Mouse (Mus musculus): ENCODE data around the gene Akna. TPM values are rescaled to one million over a fixed set of nuclear protein-coding genes. Genes with fewer than 3 reads are reported as not detected.

Gene Akna
- total and polyA plus RNA-seq, 3 experiments, result 3.9 to 14.1 TPM; not detected in 1

- H3K4me3 ChIP-seq (ENCODE audit: control insufficient read depth in 1 of 2, insufficient read depth in 1 of 2, low read depth in 2 of 2, low read length in 2 of 2), result no peak overlapping the region
- H3K9ac ChIP-seq (ENCODE audit: control insufficient read depth, low read depth, low read length, poor library complexity, severe bottlenecking), result no peak overlapping the region
- no peak overlapping the region for H3K27ac ChIP-seq (ENCODE audit: control insufficient read depth, low read depth, low read length)
- peaks cover 0 to 16% of the 10 kb centered on the region in 2 experiments; a peak in 3 of 4 replicates for H3K4me1 ChIP-seq (ENCODE audit: control insufficient read depth in 1 of 2, insufficient read depth in 2 of 2, low read length in 2 of 2)
- TF ChIP-seq USF1 (IDR thresholded peaks at IDR 0.05; ENCODE audit: low read depth, low read length), result no peak
- no peak for TF ChIP-seq TCF12 (IDR thresholded peaks at IDR 0.05; ENCODE audit: low read depth, low read length)
- no peak for TF ChIP-seq SIN3A (IDR thresholded peaks at IDR 0.05; ENCODE audit: low read length)
- H3K9me3 ChIP-seq (replicated peaks; ENCODE audit: insufficient read depth, low read length), result no peaks in the 10 kb centered on the region
- no peaks in the 10 kb centered on the region for H3K79me2 ChIP-seq (ENCODE audit: control insufficient read depth, insufficient read depth, low read length, poor library complexity)
- H3K27me3 ChIP-seq (ENCODE audit: control insufficient read depth in 1 of 2, insufficient read depth in 2 of 2, low read length in 2 of 2), result no peaks in the 10 kb centered on the region
- H3K36me3 ChIP-seq (ENCODE audit: control insufficient read depth in 1 of 2, insufficient read depth in 2 of 2, low read length in 2 of 2), result peaks cover 0 to 14% of the 10 kb centered on the region in 2 experiments; a peak in 2 of 4 replicates
- DNase-seq (ENCODE audit: low read depth, low spot score), result no peak
Measured at GRCm38 (mm10) chr4:63375367-63375766, 27.8 kb downstream of the Akna start.

DNA sequence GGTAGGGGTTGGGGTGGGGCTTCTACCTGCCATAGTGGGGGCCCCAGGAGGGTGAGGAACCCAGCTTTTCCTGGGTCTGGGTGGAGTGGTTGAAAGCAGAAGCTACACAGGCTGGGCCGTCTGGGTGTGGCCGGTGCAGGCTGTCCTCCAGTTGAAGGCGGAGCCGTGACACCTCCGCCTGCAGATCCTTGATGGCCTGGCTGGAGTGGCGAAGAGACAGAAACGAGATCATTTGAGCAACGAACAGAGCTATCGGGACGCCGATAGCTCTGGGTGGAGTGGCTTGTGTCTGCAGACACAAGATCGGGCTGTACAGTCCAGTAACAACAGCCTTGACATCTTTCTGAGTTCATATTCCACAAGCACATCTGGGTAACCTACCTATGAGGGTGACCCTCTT, 28.8 kb downstream of the Akna start:
- H3K4me1 ChIP-seq (ENCODE audit: control insufficient read depth in 1 of 2, insufficient read depth in 2 of 2, low read length in 2 of 2), result peaks cover 0 to 16% of the 10 kb centered on the region in 2 experiments; a peak in 3 of 4 replicates
- peak overlapping the region; percentile 64 for H3K27ac ChIP-seq (ENCODE audit: control insufficient read depth, low read depth, low read length)
- H3K9ac ChIP-seq (ENCODE audit: control insufficient read depth, low read depth, low read length, poor library complexity, severe bottlenecking), result peak overlapping the region; percentile 31
- H3K36me3 ChIP-seq (ENCODE audit: control insufficient read depth in 1 of 2, insufficient read depth in 2 of 2, low read length in 2 of 2), result peaks cover 0 to 14% of the 10 kb centered on the region in 2 experiments; a peak in 2 of 4 replicates
- TF ChIP-seq ZKSCAN1 (IDR thresholded peaks at IDR 0.05; ENCODE audit: low read depth, low read length), result no peak
- TF ChIP-seq EP300 (IDR thresholded peaks at IDR 0.05; ENCODE audit: low read depth in 1 of 2, low read length in 2 of 2), result peak in 1 of 2 experiments; percentile 32; a peak in 1 of 4 replicates
- peak in 1 of 2 experiments; percentile 32; a peak in 1 of 4 replicates for TF ChIP-seq POLR2A (IDR thresholded peaks at IDR 0.05; ENCODE audit: control insufficient read depth in 1 of 2, insufficient read depth in 1 of 2, low read depth in 1 of 2, low read length in 2 of 2, poor library complexity in 1 of 2)
- no peaks in the 10 kb centered on the region for H3K9me3 ChIP-seq (replicated peaks; ENCODE audit: insufficient read depth, low read length)
- no peaks in the 10 kb centered on the region for H3K27me3 ChIP-seq (ENCODE audit: control insufficient read depth in 1 of 2, insufficient read depth in 2 of 2, low read length in 2 of 2)
- peak; percentile 81 for DNase-seq (ENCODE audit: low read depth, low spot score)
- H3K4me3 ChIP-seq (ENCODE audit: control insufficient read depth in 1 of 2, insufficient read depth in 1 of 2, low read depth in 2 of 2, low read length in 2 of 2), result 0 out of 4 replicates have a peak overlapping the region, but pooled peaks of 1 of the 2 experiments have one; percentile 2
- H3K79me2 ChIP-seq (ENCODE audit: control insufficient read depth, insufficient read depth, low read length, poor library complexity), result no peaks in the 10 kb centered on the region

DNA sequence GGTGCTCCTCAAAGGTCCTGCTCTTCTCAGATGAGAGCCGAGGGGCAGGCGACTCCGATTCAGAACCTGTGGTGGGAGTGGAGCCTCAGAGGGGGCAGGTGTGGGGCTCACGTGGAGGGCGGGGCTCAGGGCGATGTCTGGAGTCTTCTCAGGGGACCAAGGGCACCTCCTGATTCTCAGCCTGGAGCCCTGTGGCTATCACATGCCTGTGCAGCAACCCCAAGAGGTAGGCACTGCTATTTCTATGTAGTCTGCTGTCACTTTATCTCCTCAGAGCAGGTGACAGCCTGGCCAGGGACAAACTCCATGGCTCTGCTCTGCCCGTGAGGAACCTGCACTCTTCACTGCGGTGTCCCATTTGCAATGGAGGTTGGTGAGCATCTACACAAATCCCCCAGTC, 29.8 kb downstream of the Akna start:
- Histone ChIP-seq H3K9ac (ENCODE audit: control insufficient read depth, low read depth, low read length, poor library complexity, severe bottlenecking) (no peak overlapping the region), H3K9me3 (replicated peaks; ENCODE audit: insufficient read depth, low read length) (no peaks in the 10 kb centered on the region), H3K27ac (ENCODE audit: control insufficient read depth, low read depth, low read length) (no peak overlapping the region), H3K4me1 (ENCODE audit: control insufficient read depth in 1 of 2, insufficient read depth in 2 of 2, low read length in 2 of 2) (peaks cover 0 to 16% of the 10 kb centered on the region in 2 experiments; a peak in 3 of 4 replicates), H3K27me3 (ENCODE audit: control insufficient read depth in 1 of 2, insufficient read depth in 2 of 2, low read length in 2 of 2) (no peaks in the 10 kb centered on the region), H3K36me3 (ENCODE audit: control insufficient read depth in 1 of 2, insufficient read depth in 2 of 2, low read length in 2 of 2) (peaks cover 0 to 14% of the 10 kb centered on the region in 2 experiments; a peak in 2 of 4 replicates), H3K4me3 (ENCODE audit: control insufficient read depth in 1 of 2, insufficient read depth in 1 of 2, low read depth in 2 of 2, low read length in 2 of 2) (no peak overlapping the region), H3K79me2 (ENCODE audit: control insufficient read depth, insufficient read depth, low read length, poor library complexity) (no peaks in the 10 kb centered on the region)
- no peak for TF ChIP-seq NRF1 (IDR thresholded peaks at IDR 0.05; ENCODE audit: insufficient read depth, low read depth, low read length, poor library complexity, severe bottlenecking)
- no peak for TF ChIP-seq ZNF384 (IDR thresholded peaks at IDR 0.05; ENCODE audit: low read depth, low read length)
- TF ChIP-seq GATA1 (IDR thresholded peaks at IDR 0.05; ENCODE audit: low read depth, low read length), result no peak
- TF ChIP-seq MYB (IDR thresholded peaks at IDR 0.05; ENCODE audit: low read depth, low read length), result no peak
- DNase-seq (ENCODE audit: low read depth, low spot score), result no peak

Data from MEL (cell line).